Mouse (Mus musculus): Measurements from ENCODE around the gene P2rx2. TPM values are rescaled to one million over a fixed set of nuclear protein-coding genes. Genes with fewer than 3 reads are reported as not detected.
A peak's percentile ranks its signal among the peaks of the same experiment; 100 is the strongest.

The P2rx2 gene
- polyA plus RNA-seq, 1 experiment from 2014 or later: 0.92 TPM

DNA sequence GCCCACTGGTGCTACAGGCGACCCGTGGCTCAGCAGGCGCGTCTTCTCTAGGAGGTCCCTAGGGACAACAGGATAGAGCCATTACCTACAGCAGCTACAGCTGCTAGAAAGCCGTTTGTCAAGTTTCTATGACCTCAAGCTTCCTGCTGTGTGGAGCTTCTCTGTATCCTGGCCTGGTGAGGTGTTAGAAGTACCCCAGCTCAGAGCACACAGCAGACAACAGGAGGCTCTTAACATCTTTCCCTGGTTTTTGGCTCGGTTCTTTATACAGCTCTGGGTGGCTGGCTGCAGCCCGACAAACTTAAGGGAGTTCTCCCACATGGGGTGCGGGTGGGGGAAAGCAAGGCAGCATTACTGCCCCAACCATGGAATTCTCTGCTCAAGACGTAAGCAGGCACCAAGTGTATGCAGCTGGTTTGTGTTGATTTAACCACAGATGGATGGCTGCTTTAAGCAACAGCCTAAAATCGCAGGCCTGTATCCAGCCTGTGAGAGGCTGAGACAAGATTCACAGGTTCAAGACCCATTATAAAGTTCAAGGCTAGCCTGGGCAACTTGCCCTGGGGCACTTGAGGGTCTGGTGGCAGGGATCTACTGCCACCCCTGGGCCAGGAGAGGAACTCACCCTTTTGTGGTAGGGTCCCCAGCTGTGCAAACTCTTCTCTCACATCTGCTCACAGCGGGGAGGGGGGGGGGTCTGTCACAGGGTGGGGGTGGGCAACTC is 21.0 kb upstream of the P2rx2 start:
- H3K36me3 ChIP-seq: peaks cover 39% of the 10 kb centered on the region
- no peaks in the 10 kb centered on the region for H3K27me3 ChIP-seq
- H3K9me3 ChIP-seq: no peaks in the 10 kb centered on the region
- no peak overlapping the region for H3K27ac ChIP-seq
- H3K4me2 ChIP-seq (replicated peaks): peak overlapping the region; percentile 89
- peak overlapping the region; percentile 75 for H3K9ac ChIP-seq
- H3K4me1 ChIP-seq: peaks cover 13% of the 10 kb centered on the region
- 29% methylated on average over 11 of the region's 11 CpGs for WGBS
- peak; percentile 17; the same call in 1 of the 2 replicates for ATAC-seq (ENCODE audit: low FRiP score, low read depth)
- peak overlapping the region; percentile 53 for H3K4me3 ChIP-seq

DNA sequence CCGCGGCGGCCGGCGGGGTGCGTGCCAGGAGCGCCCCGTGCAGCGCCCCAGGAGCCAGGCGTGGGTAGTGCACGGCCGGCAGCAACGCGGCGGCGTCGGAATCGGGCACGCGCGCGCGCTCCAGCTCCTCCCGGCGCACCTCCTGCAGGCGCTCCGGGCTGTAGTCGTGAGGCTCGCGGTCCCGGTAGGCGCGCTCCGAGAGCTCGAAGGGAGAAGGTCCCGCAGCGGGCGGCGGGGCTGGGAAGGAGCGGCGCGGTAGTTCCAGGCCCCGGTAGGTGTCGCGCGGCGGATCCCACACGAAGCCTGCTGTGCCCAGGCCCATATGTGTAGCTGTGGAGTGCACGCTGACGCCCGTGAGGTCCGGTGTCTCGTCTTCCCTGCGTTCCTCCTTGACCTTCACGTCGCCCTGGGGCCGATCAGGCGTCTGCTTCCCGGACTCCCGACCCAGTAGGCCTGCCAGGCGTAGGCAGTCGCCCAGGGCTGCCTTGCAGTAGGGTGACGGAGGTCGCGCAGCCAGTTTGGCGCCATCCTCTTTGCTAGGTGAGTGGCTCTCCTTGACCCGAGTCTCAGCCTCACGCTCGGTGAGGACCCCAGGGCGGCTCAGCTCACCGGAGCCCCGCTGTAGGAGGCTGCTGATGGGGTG is 20.3 kb upstream of the P2rx2 start:
- WGBS: 2% methylated on average over 61 of the region's 72 CpGs
- ATAC-seq (ENCODE audit: low FRiP score, low read depth): peak; percentile 89
- no peaks in the 10 kb centered on the region for H3K9me3 ChIP-seq
- H3K4me1 ChIP-seq: peaks cover 13% of the 10 kb centered on the region
- H3K4me3 ChIP-seq: peak overlapping the region; percentile 53
- peaks cover 33% of the 10 kb centered on the region for H3K36me3 ChIP-seq
- H3K9ac ChIP-seq: peak overlapping the region; percentile 75
- H3K27me3 ChIP-seq: no peaks in the 10 kb centered on the region
- H3K4me2 ChIP-seq (replicated peaks): peak overlapping the region; percentile 89
- H3K27ac ChIP-seq: peak overlapping the region; percentile 2; the same call in 1 of the 2 replicates

DNA sequence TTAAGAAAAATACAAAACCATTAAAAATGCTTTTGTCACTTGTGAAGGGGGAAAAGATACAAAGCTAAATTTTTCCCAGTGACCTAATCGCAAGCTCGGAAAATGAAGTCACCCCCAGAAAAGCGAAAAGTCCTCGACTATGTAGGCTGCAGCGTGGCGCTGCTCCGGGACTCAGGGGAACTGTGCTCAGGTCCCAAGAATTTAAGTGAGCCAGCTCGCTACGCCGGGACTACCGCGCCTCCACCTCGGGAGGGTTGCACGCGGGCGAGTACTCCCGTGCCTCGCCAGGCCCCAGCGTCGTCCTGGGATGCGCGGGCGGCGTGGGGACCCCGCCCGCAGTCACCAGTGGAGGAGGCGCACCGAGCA is 19.8 kb upstream of the P2rx2 start:
- Histone ChIP-seq H3K27ac (no peak overlapping the region), H3K27me3 (no peaks in the 10 kb centered on the region), H3K4me3 (peak overlapping the region; percentile 53), H3K9me3 (no peaks in the 10 kb centered on the region), H3K4me2 (replicated peaks) (peak overlapping the region; percentile 89), H3K36me3 (peaks cover 28% of the 10 kb centered on the region), H3K4me1 (peaks cover 18% of the 10 kb centered on the region), H3K9ac (peak overlapping the region; percentile 75)
- 0 out of 2 replicates have a peak, but pooled peaks have one; percentile 18 for ATAC-seq (ENCODE audit: low FRiP score, low read depth)
- 2% methylated on average over 28 of the region's 28 CpGs for WGBS

DNA sequence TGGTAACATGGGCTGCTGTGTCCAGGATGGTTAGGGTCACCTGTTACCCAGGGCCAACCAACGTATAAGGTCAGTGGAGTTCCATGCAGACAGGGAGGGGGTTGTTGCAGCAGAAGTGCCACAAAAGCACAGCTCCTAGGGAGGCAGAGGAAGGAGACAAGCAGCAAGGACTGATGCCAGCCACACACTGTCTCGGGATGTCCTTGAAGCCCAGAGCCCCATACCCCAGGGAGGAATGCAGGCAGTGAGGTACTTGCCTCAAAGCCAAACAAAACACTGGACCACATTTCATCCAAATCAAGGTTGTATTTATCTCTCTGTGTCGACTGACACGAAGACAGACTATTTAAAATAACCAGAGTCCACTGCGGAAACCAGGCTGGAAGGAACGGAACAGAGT is 18.5 kb upstream of the P2rx2 start:
- H3K4me1 ChIP-seq: peaks cover 20% of the 10 kb centered on the region
- H3K4me2 ChIP-seq (replicated peaks): no peak overlapping the region
- no peak overlapping the region for H3K27ac ChIP-seq
- H3K9ac ChIP-seq: no peak overlapping the region
- ATAC-seq (ENCODE audit: low FRiP score, low read depth): no peak
- H3K27me3 ChIP-seq: no peaks in the 10 kb centered on the region
- H3K36me3 ChIP-seq: peaks cover 16% of the 10 kb centered on the region
- no peak overlapping the region for H3K4me3 ChIP-seq
- WGBS: 89% methylated on average over 6 of the region's 6 CpGs
- H3K9me3 ChIP-seq: no peaks in the 10 kb centered on the region

DNA sequence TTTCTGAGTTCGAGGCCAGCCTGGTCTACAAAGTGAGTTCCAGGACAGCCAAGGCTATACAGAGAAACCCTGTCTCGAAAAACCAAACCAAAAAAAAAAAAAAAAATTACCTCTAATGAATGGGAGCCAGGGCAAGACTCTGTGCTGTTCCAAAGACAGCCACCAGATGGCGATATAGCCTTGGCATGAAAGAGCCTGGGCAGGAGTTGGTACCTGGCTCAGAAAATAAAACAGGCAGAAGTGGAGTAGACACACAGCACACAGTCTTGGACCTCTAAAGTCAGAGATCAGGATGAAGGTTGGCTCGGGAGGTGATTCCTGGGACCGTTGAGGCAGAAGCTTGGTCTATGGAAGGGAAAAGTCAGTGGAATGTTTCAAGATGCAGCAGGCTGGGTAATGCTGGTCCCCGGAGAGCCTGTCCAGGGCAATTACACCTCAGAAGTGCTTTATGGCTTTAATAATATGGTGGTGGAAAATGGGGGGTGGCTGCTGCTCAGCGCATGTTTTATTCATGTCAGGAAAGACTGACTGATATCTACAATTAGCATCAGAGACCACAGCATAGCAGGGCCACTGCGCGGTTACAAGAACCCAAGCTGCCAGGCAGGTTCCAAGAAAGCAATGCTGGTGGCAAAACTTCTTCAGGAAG is 14.6 kb upstream of the P2rx2 start:
- no peaks in the 10 kb centered on the region for H3K36me3 ChIP-seq
- WGBS: 35% methylated on average over 9 of the region's 9 CpGs
- no peak overlapping the region for H3K27ac ChIP-seq
- ATAC-seq (ENCODE audit: low FRiP score, low read depth): 0 out of 2 replicates have a peak, but pooled peaks have one; percentile 55
- no peaks in the 10 kb centered on the region for H3K9me3 ChIP-seq
- no peak overlapping the region for H3K4me2 ChIP-seq (replicated peaks)
- H3K9ac ChIP-seq: no peak overlapping the region
- H3K4me1 ChIP-seq: peaks cover 10% of the 10 kb centered on the region; the same call in 1 of the 2 replicates
- peaks cover 18% of the 10 kb centered on the region for H3K27me3 ChIP-seq
- H3K4me3 ChIP-seq: no peak overlapping the region

GRCm38 (mm10) chr5:110354716-110355115 is 11.7 kb upstream of the P2rx2 start:
- 0 out of 2 replicates have a peak overlapping the region, but pooled peaks have one; percentile 13 for H3K9ac ChIP-seq
- 18% methylated on average over 7 of the region's 7 CpGs for WGBS
- H3K27me3 ChIP-seq: peaks cover 18% of the 10 kb centered on the region
- ATAC-seq (ENCODE audit: low FRiP score, low read depth): peak; percentile 25; the same call in 1 of the 2 replicates
- H3K36me3 ChIP-seq: no peaks in the 10 kb centered on the region
- peak overlapping the region; percentile 27; the same call in 1 of the 2 replicates for H3K4me2 ChIP-seq (replicated peaks)
- H3K4me3 ChIP-seq: no peak overlapping the region
- H3K27ac ChIP-seq: no peak overlapping the region
- peaks cover 10% of the 10 kb centered on the region; the same call in 1 of the 2 replicates for H3K4me1 ChIP-seq
- no peaks in the 10 kb centered on the region for H3K9me3 ChIP-seq

GRCm38 (mm10) chr5:110347006-110347405 is 4.0 kb upstream of the P2rx2 start:
- Histone ChIP-seq H3K4me3 (no peak overlapping the region), H3K4me2 (replicated peaks) (no peak overlapping the region), H3K9me3 (no peaks in the 10 kb centered on the region), H3K27ac (no peak overlapping the region), H3K27me3 (peaks cover 32% of the 10 kb centered on the region), H3K36me3 (no peaks in the 10 kb centered on the region), H3K9ac (no peak overlapping the region), H3K4me1 (peaks cover 16% of the 10 kb centered on the region)
- WGBS: 81% methylated on average over 8 of the region's 8 CpGs
- no peak for ATAC-seq (ENCODE audit: low FRiP score, low read depth)

DNA sequence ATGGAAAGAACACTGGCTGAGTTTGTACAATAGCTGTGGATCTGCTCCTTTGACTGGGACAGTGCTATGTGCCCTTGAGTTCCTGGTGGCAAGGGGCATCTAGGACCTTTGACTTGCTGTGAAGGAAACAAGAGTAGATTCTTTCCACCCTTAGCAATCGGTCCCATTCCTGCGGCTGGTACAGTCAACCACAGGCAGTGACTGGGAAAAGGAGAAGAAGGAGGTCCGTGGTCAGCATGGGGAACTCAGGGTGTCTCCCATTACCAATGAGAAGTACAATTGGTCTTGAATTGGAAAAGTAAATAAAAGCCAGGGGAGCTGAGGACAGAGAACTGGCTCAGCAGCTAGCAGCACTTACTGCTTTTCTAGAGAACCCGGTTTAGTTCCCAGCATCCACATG is 2.5 kb upstream of the P2rx2 start:
- no peaks in the 10 kb centered on the region for H3K9me3 ChIP-seq
- H3K4me3 ChIP-seq: no peak overlapping the region
- peaks cover 16% of the 10 kb centered on the region for H3K4me1 ChIP-seq
- H3K27ac ChIP-seq: no peak overlapping the region
- peaks cover 45% of the 10 kb centered on the region for H3K27me3 ChIP-seq
- 75% methylated on average over 4 of the region's 4 CpGs for WGBS
- H3K36me3 ChIP-seq: no peaks in the 10 kb centered on the region
- H3K4me2 ChIP-seq (replicated peaks): no peak overlapping the region
- no peak overlapping the region for H3K9ac ChIP-seq
- ATAC-seq (ENCODE audit: low FRiP score, low read depth): no peak

DNA sequence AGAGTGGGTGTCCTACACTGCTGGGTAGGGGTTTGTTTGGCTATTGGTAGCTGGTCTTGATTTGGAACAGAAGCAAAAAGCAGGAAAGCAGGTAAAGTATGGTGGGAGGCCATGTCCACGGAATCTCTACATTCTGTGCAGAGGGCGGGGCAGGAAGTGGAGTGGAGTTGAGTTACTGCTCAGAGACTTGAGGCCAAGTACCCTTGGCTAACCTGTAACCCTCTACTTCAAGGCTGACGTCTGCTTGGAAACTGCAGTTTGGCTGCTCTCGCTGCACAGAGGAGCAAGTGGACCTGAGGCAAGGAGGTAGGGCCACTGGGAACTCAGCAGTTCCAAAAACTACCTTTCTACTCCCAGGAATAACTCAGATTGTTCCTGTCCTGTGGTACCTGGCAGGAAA is 1.5 kb upstream of the P2rx2 start, which contains the start of gene Lrcol1:
TSS of gene Lrcol1 (plus strand) at position 207 of the 400 bp plus-strand sequence.
- ATAC-seq (ENCODE audit: low FRiP score, low read depth): no peak
- 70% methylated on average over 4 of the region's 4 CpGs for WGBS
- peaks cover 16% of the 10 kb centered on the region for H3K4me1 ChIP-seq
- H3K9me3 ChIP-seq: no peaks in the 10 kb centered on the region
- no peak within 1 kb of the TSS for H3K9ac ChIP-seq
- no peaks in the 10 kb centered on the region for H3K36me3 ChIP-seq
- H3K27me3 ChIP-seq: peaks cover 45% of the 10 kb centered on the region
- no peak within 1 kb of the TSS for H3K27ac ChIP-seq
- H3K4me3 ChIP-seq: 0 out of 2 replicates have a peak within 1 kb of the TSS, but pooled peaks have one; percentile 49
- H3K4me2 ChIP-seq (replicated peaks): peak within 1 kb of the TSS; percentile 85; the same call in 1 of the 2 replicates

- H3K9ac ChIP-seq: no peak overlapping the region
- ATAC-seq (ENCODE audit: low FRiP score, low read depth): 0 out of 2 replicates have a peak, but pooled peaks have one; percentile 17
- no peak overlapping the region for H3K27ac ChIP-seq
- H3K4me2 ChIP-seq (replicated peaks): no peak overlapping the region
- H3K27me3 ChIP-seq: peaks cover 31% of the 10 kb centered on the region
- H3K36me3 ChIP-seq: peaks cover 54% of the 10 kb centered on the region
- peaks cover 16% of the 10 kb centered on the region for H3K4me1 ChIP-seq
- WGBS: 86% methylated on average over 2 of the region's 2 CpGs
- no peak overlapping the region for H3K4me3 ChIP-seq
- H3K9me3 ChIP-seq: no peaks in the 10 kb centered on the region
Measured at GRCm38 (mm10) chr5:110338792-110339191, 4.2 kb downstream of the P2rx2 start.

- Histone ChIP-seq H3K36me3 (peaks cover 92% of the 10 kb centered on the region), H3K9ac (no peak overlapping the region), H3K27ac (no peak overlapping the region), H3K4me2 (replicated peaks) (no peak overlapping the region), H3K9me3 (no peaks in the 10 kb centered on the region), H3K4me3 (no peak overlapping the region), H3K27me3 (no peaks in the 10 kb centered on the region), H3K4me1 (no peaks in the 10 kb centered on the region)
- ATAC-seq (ENCODE audit: low FRiP score, low read depth): no peak
- 71% methylated on average over 3 of the region's 3 CpGs for WGBS
Measured at GRCm38 (mm10) chr5:110330508-110330907, 12.5 kb downstream of the P2rx2 start.

- Histone ChIP-seq H3K27me3 (no peaks in the 10 kb centered on the region), H3K4me3 (no peak overlapping the region), H3K9ac (no peak overlapping the region), H3K9me3 (no peaks in the 10 kb centered on the region), H3K36me3 (peaks cover 72% of the 10 kb centered on the region), H3K4me2 (replicated peaks) (no peak overlapping the region), H3K27ac (no peak overlapping the region), H3K4me1 (no peaks in the 10 kb centered on the region)
- ATAC-seq (ENCODE audit: low FRiP score, low read depth): no peak
- WGBS: 92% methylated on average over 3 of the region's 3 CpGs
Measured at GRCm38 (mm10) chr5:110313127-110313526, 29.9 kb downstream of the P2rx2 start.
